In genomic region chr1:74245525-74245924, GRCm38 (mm10) we compare ENCODE assay signal across 30 mouse cellular contexts. TPM values are rescaled to one million over a fixed set of nuclear protein-coding genes. Genes with fewer than 3 reads are reported as not detected.
DNase-seq lines count a peak whose midpoint lies in the region; TF ChIP-seq lines count a peak whose summit lies in the region.
"Had no signal": no experiment of that assay in that cellular context is flagged by ENCODE, and none has a peak within 500 bp of the region (broad histone marks: within the 10 kb centered on the region; RNA-seq: fewer than 3 reads in every experiment).

No protein-coding gene starts in this region.

- DNase-seq in layer of hippocampus, adult 2 months (ENCODE audit: low spot score in 2 of 2): no peak
- no peak for DNase-seq in layer of hippocampus, adult 9-11 months
- DNase-seq in A20 (ENCODE audit: low read depth, low spot score): peak; percentile 51
- peak; percentile 42 for DNase-seq in CD4-positive helper T cell, adult 2 months (ENCODE audit: low read depth, low spot score)
- DNase-seq in R1 (ENCODE audit: low read depth, low spot score): peak; percentile 51
- DNase-seq in cerebellum, adult 11 months: no peak
- no peak for DNase-seq in retina, postnatal 1 day
- DNase-seq: adrenal gland, adult 2 months; adrenal gland, postnatal 36 days; cerebellum, adult 2 months; cerebellum, postnatal 25 days; forebrain, postnatal 0 days; gastrocnemius, postnatal 14 days; kidney, adult 18-20 months; kidney, postnatal 36 days; layer of hippocampus, postnatal 36 days; left cerebral cortex, postnatal 4 days; liver, embryonic 13.5 days; lung, adult 2 months; lung, postnatal 10 days had no signal

- H3K4me3 ChIP-seq in layer of hippocampus, adult 2 months: no peak overlapping the region
- H3K4me3 ChIP-seq: embryonic facial prominence, embryonic 10.5 days; embryonic facial prominence, embryonic 15.5 days; forebrain, embryonic 12.5 days; kidney, embryonic 15.5 days; liver, embryonic 13.5 days; midbrain, embryonic 12.5 days; neural tube, embryonic 13.5 days had no signal

- TF ChIP-seq CTCF in layer of hippocampus, adult 2 months (conservative IDR thresholded peaks at IDR 0.05): no peak

- H3K27ac ChIP-seq in layer of hippocampus, adult 2 months: 0 out of 2 replicates have a peak overlapping the region, but pooled peaks have one; percentile 15
- H3K27ac ChIP-seq: embryonic facial prominence, embryonic 10.5 days; embryonic facial prominence, embryonic 15.5 days; forebrain, embryonic 12.5 days; hindbrain, embryonic 14.5 days; kidney, embryonic 15.5 days; liver, embryonic 13.5 days; midbrain, embryonic 12.5 days; neural tube, embryonic 13.5 days had no signal

RNA-seq across cellular contexts. Expression of gene Arpc2, which starts 9.6 kb away (rescaled TPM):
- total RNA-seq in layer of hippocampus, adult 2 months (2021): 100 to 1,000 TPM; 393 to 396 TPM

RNA-seq across cellular contexts. Expression of gene Gpbar1, which starts 32.8 kb away (rescaled TPM):
- total RNA-seq in layer of hippocampus, adult 2 months (2021): not detected
- total RNA-seq: adrenal gland, adult 2 months; adrenal gland, postnatal 36 days; forebrain, postnatal 0 days; gastrocnemius, postnatal 14 days; granulocyte monocyte progenitor cell, adult 5-6 weeks; layer of hippocampus, adult 8-10 months; layer of hippocampus, postnatal 36 days; left cerebral cortex, postnatal 4 days; MEL had no signal

RNA-seq across cellular contexts. Expression of gene Aamp, which starts 39.0 kb away (rescaled TPM):
- total RNA-seq in layer of hippocampus, adult 2 months (2021): 100 to 1,000 TPM; 153 to 155 TPM

RNA-seq across cellular contexts. Expression of gene Pnkd, which starts 39.2 kb away (rescaled TPM):
- 100 to 1,000 TPM; 171 to 185 TPM for total RNA-seq in layer of hippocampus, adult 2 months (2021)

RNA-seq across cellular contexts. Expression of gene Cxcr1, which starts 51.1 kb away (rescaled TPM):
- not detected for total RNA-seq in layer of hippocampus, adult 2 months (2021)
- total RNA-seq: adrenal gland, adult 2 months; adrenal gland, postnatal 36 days; forebrain, postnatal 0 days; gastrocnemius, postnatal 14 days; granulocyte monocyte progenitor cell, adult 5-6 weeks; layer of hippocampus, postnatal 36 days; left cerebral cortex, postnatal 4 days; MEL had no signal

Comparison
In these comparisons a context has a peak if more than half of its experiments do, and no peak if none do; other contexts are left out.
1. DNase-seq: peak in A20 (single experiment), CD4-positive helper T cell, adult 2 months (single experiment) and R1 (single experiment); none in layer of hippocampus, adult 2 months (0 of 2), layer of hippocampus, adult 9-11 months (single experiment), cerebellum, adult 11 months (single experiment) and retina, postnatal 1 day (single experiment).